Mouse (Mus musculus) liver, adult 2 months (tissue): Measurements from ENCODE around the gene Pknox1.

Experiments
- CTCF ChIP-seq: fragments of 200-500 bp; IDR thresholded peaks from 2 replicates; pipeline ENCODE4 v1.5.1; 2011; ENCODE audit warnings: low read depth, low read length, control low read depth
- POLR2A ChIP-seq: fragments of 200-500 bp; IDR thresholded peaks from 2 replicates; pipeline ENCODE4 v1.6.1; 2011; ENCODE audit warnings: low read length, control low read depth; ENCODE audit not compliant: insufficient read depth; ENCODE audit errors: extremely low read depth

DNA sequence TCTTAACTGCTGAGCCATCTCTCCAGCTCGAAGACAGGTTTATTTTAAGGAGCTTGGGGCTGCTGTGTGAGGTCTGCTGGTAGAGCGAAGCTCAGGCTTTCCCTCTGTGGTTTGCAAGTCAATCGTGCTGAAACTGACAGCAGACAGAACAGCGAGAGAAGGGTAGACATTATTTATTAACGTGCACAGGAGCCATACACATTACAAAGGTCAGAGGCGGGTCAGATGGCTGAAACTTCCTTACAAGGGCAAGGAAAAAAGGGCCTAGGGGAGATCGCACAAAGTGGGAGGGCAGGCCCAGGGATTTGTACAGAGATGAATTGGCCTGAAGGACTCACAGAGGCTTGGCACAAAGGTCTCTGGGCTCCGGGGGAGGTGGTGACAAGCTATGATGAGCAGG lies 15.1 kb upstream of the Pknox1 start:
- TF ChIP-seq CTCF, result no peak
- TF ChIP-seq POLR2A, result no peak
